Mouse (Mus musculus) heart, embryonic 12.5 days (tissue): ENCODE data around the gene Scgb2b11. TPM values are rescaled to one million over a fixed set of nuclear protein-coding genes. Genes with fewer than 3 reads are reported as not detected.
"Not testable (repeated sequence)": the region's sequence is repeated elsewhere in the genome, so short reads cannot be mapped to it uniquely, and the experiment has no call there.

Experiments used
- ATAC-seq: fragments of 200-750 bp; cut with Nextera tagmentation; 2 replicates; pipeline ENCODE4 v1.8.0; 2017; ENCODE audit warnings: moderate TSS enrichment, moderate library complexity; ENCODE audit not compliant: insufficient number of reproducible peaks, low FRiP score
- H3K27ac ChIP-seq: fragments of 300-500 bp; sonication (generic); 2 replicates; pipeline ENCODE4 v1.5.1; 2016; ENCODE audit warnings: mild to moderate bottlenecking, moderate library complexity; ENCODE audit not compliant: poor library complexity, severe bottlenecking
- H3K27me3 ChIP-seq: fragments of 300-500 bp; sonication (generic); replicated peaks from 2 replicates; pipeline ENCODE4 v1.6.1; 2016; ENCODE audit warnings: mild to moderate bottlenecking, moderate library complexity
- H3K36me3 ChIP-seq: fragments of 300-500 bp; sonication (generic); 2 replicates; pipeline ENCODE4 v1.6.1; 2016; ENCODE audit warnings: mild to moderate bottlenecking, moderate library complexity
- H3K4me1 ChIP-seq: fragments of 300-500 bp; sonication (generic); replicated peaks from 2 replicates; pipeline ENCODE4 v1.6.1; 2016; ENCODE audit warnings: mild to moderate bottlenecking
- H3K4me2 ChIP-seq: fragments of 300-500 bp; sonication (generic); 2 replicates; pipeline ENCODE4 v1.6.1; 2016; ENCODE audit warnings: mild to moderate bottlenecking, moderate library complexity
- H3K4me3 ChIP-seq: fragments of 300-500 bp; sonication (generic); 2 replicates; pipeline ENCODE4 v1.5.1; 2016; ENCODE audit warnings: mild to moderate bottlenecking
- H3K9ac ChIP-seq: fragments of 300-500 bp; sonication (generic); 2 replicates; pipeline ENCODE4 v1.6.1; 2016; ENCODE audit warnings: mild to moderate bottlenecking, moderate library complexity
- H3K9me3 ChIP-seq: fragments of 300-500 bp; sonication (generic); replicated peaks from 2 replicates; pipeline ENCODE4 v1.6.1; 2016; ENCODE audit warnings: mild to moderate bottlenecking, moderate library complexity
- WGBS: fragments of 180-500 bp; shearing (Covaris S2); methylation state at CpG from one replicate; pipeline ENCODE4 v1.1.7; 2016; 5-methylcytosine and 5-hydroxymethylcytosine counted together
- polyA plus RNA-seq: library from polyadenylated mRNA; unstranded; fragments of >200 nt; fragmentation: Nextera tagmentation; extraction: Ambion mirVana; gene quantifications from 2 replicates; pipeline ENCODE4 v1.2.1, GENCODE M21; 2016

The Scgb2b11 gene
- polyA plus RNA-seq: not detected in 2 replicates

DNA sequence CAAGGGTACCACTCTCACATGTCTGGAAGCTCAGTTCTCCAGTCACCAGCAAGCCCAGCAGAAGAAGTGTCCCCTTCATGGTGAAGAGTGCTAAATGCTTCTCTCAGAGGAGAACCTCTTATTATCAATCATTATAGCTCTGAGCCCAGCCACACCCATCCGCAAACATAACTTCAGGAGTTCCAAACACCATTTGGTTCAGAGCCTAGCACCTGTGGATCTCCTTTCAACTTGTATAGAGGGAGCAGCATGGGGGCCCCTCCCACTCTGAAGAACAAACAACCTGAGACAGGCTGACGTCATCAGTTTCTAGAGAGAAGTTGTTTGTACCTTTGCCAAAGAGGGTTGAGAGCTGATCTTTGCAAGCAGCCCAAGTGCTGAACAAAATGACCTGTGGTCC lies at the start of gene Scgb2b11:
Gene Scgb2b11 (minus strand): TSS at position 101 of the 400 bp plus-strand sequence.
- not testable (repeated sequence) for H3K36me3 ChIP-seq, H3K27ac ChIP-seq, ATAC-seq, H3K4me2 ChIP-seq, H3K4me3 ChIP-seq, H3K27me3 ChIP-seq, H3K4me1 ChIP-seq, H3K9me3 ChIP-seq, H3K9ac ChIP-seq
- WGBS: 65% methylated on average over 2 of the region's 2 CpGs

DNA sequence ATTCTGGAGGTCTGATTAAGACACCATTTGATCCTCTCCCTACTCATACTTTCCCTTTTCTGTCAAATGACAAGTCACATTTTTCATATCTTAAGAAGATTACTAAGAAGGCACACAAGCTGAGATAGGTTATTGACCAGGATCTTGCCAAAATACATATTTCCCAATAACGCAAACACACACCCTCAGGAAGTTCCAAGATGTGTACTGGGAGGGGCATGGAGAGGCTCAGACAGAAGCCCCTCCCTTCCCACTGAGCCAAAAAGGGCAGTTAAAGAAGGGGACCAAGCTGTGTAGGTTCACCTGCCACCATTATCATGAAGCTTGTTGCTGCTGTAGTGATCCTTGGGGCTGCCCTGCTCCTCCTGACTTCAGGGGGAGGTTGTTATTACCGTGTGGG lies 11.6 kb upstream of the Scgb2b11 start, which contains the start of gene Scgb1b11:
Gene Scgb1b11 (plus strand): TSS at position 301 of the 400 bp plus-strand sequence.
- H3K27me3 ChIP-seq, H3K9ac ChIP-seq, H3K4me2 ChIP-seq, H3K9me3 ChIP-seq, H3K36me3 ChIP-seq, ATAC-seq, H3K4me1 ChIP-seq, H3K4me3 ChIP-seq, H3K27ac ChIP-seq: not testable (repeated sequence)
- WGBS: no CpG with 5 or more reads among the region's 2 CpGs

Other genes starting within 250 kb of the Scgb2b11 start
- not detected in 2 replicates for gene Scgb1b10, start 110.3 kb downstream of the Scgb2b11 start, polyA plus RNA-seq
- gene Scgb1b11, start 11.7 kb upstream of the Scgb2b11 start, polyA plus RNA-seq: not detected in 2 replicates
- gene Scgb2b12, start 116.1 kb upstream of the Scgb2b11 start, polyA plus RNA-seq: not detected in 2 replicates
- not detected in 2 replicates for gene Scgb1b12, start 123.0 kb upstream of the Scgb2b11 start, polyA plus RNA-seq
- gene Scgb1b29, start 230.4 kb upstream of the Scgb2b11 start, polyA plus RNA-seq: not detected in 2 replicates